Mouse (Mus musculus) small intestine, adult 2 months (tissue): ENCODE data around the gene Grhpr.

Experiments used
- CTCF ChIP-seq: fragments of 200-500 bp; IDR thresholded peaks from 2 replicates; pipeline ENCODE4 v1.5.1; 2012; ENCODE audit warnings: low read depth, mild to moderate bottlenecking, control low read depth, inconsistent platforms, low read length, moderate library complexity, mixed read lengths; ENCODE audit not compliant: insufficient replicate concordance, insufficient read length; ENCODE audit errors: extremely low read depth
- POLR2A ChIP-seq: fragments of 200-500 bp; IDR thresholded peaks from 2 replicates; pipeline ENCODE4 v1.6.1; 2012; ENCODE audit warnings: low read depth, mild to moderate bottlenecking, control low read depth, inconsistent platforms, low read length, moderate library complexity

- TF ChIP-seq POLR2A (no peak), CTCF (no peak)
Observed at GRCm38 (mm10) chr4:44983131-44983740, 2.0 kb downstream of the Grhpr start.
